Mouse (Mus musculus): ENCODE results near the gene Olfr168.
"Not testable (repeated sequence)": the region's sequence is repeated elsewhere in the genome, so short reads cannot be mapped to it uniquely, and the experiment has no call there.

Olfr168 gene

GRCm38 (mm10) chr16:19535455-19535854 is at the start of gene Olfr168:
Gene Olfr168, minus strand, starts transcription at chr16:19535555.
- DNase-seq (ENCODE audit: low read depth, low spot score) = no peak

GRCm38 (mm10) chr16:19571709-19572108 is 36.4 kb upstream of the Olfr168 start, which contains the start of gene Olfr169:
Gene Olfr169, minus strand, starts transcription at chr16:19571809.
- DNase-seq (ENCODE audit: low read depth, low spot score) = not testable (repeated sequence)

GRCm38 (mm10) chr16:19553429-19553828 is 18.1 kb upstream of the Olfr168 start:
- not testable (repeated sequence) for DNase-seq (ENCODE audit: low read depth, low spot score)

GRCm38 (mm10) chr16:19552246-19552645 is 16.9 kb upstream of the Olfr168 start:
- DNase-seq (ENCODE audit: low read depth, low spot score) = not testable (repeated sequence)

GRCm38 (mm10) chr16:19522166-19522565 is 13.2 kb downstream of the Olfr168 start, which contains the start of gene Olfr167:
Gene Olfr167, minus strand, starts transcription at chr16:19522266.
- DNase-seq (ENCODE audit: low read depth, low spot score) = no peak

- DNase-seq (ENCODE audit: low read depth, low spot score) = no peak
Measured at GRCm38 (mm10) chr16:19483394-19483793, 52.0 kb downstream of the Olfr168 start, which contains the start of gene Olfr166. Gene Olfr166, plus strand, starts transcription at chr16:19483694.
